Mouse (Mus musculus) adrenal gland, adult 18-20 months (tissue): Measurements from ENCODE around the gene Calu. TPM values are rescaled to one million over a fixed set of nuclear protein-coding genes. Genes with fewer than 3 reads are reported as not detected.

ENCODE experiments used
- DNase-seq, 2 experiments: peaks; one replicate each; pipeline ENCODE4 v3.0.0; 2021 to 2022; ENCODE audit warnings: low spot score in 2 of 2
- microRNA-seq, 2 experiments: library from miRNA; unstranded; fragments of <30 nt; microRNA quantifications; one replicate each; pipeline ENCODE4 v1.2.0; 2021; ENCODE audit warnings: borderline number of aligned reads in 2 of 2
- total RNA-seq, 2 experiments: library from RNA; stranded (reverse); gene quantifications; 1 replicate in 1 of 2; 2 replicates in 1 of 2; pipeline ENCODE4 v1.2.3; 2021

Calu gene
- total RNA-seq, 2 experiments from 2014 or later: 134 to 139 TPM

GRCm38 (mm10) chr6:29406412-29406811 is 58.5 kb downstream of the Calu start:
- no peak for DNase-seq

- DNase-seq: no peak
Observed at GRCm38 (mm10) chr6:29415446-29415845, 67.6 kb downstream of the Calu start.

DNA sequence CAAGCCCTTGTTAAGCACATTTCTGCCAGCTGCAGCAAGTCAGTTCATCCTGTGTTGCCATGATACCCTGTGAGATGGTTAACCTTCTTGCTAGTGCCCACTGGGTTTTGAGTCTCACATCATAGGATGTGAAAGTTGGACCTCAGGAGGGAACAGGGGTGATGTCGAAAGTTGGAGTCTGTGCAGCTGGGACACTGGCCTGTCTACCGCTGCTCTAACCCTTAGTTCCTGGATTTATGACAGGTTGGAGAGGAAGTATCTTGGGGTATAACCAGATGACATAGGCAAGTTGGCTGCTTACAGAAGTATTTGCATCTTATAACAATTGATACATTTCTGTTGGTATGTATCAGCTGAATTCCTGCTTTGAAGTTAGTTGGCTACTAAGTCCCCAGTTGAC is 72.7 kb downstream of the Calu start:
- no peak for DNase-seq

DNA sequence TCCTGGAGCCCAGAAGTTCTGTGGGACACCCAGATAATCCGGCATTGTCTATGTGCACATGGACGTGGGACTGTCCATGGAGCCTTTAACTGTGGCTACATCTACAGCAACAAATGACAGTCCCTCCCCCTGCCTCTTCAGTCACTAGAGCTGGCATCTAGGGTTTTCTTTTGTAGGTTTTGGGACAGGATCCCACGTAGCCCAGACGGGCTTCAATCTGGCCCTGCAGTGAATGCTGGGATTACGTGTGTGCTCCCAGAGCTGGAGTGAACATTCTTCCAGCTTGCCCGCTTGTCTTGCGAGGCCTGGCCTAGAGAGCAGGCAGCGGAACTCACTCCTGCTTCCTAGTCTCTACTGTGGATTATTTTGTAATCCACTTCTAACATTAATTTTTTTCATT is 77.2 kb downstream of the Calu start:
- DNase-seq: no peak

- no peak for DNase-seq
Observed at GRCm38 (mm10) chr6:29426331-29426730, 78.5 kb downstream of the Calu start.

Small RNA genes within 50 kb of the gene (microRNA-seq; reads per million reads assigned to microRNA genes)
- gene Gm26220 (0 to 1.8 reads per million in 2 experiments), gene Gm44354 (0 reads per million in 2 experiments)

Other genes starting within 250 kb of the Calu start
- gene Rbm28, start 183.1 kb upstream of the Calu start, total RNA-seq: 10 to 100 TPM; 32.4 to 34.3 TPM
- 1 to 10 TPM; 1.3 to 3.9 TPM for gene Prrt4, start 168.5 kb upstream of the Calu start, total RNA-seq
- gene Impdh1, start 131.7 kb upstream of the Calu start, total RNA-seq: 10 to 100 TPM; 49.6 to 63.7 TPM
- 1 to 10 TPM; 3.9 to 6.7 TPM for gene Hilpda, start 75.6 kb upstream of the Calu start, total RNA-seq
- not detected for gene Fam71f2, start 68.5 kb upstream of the Calu start, total RNA-seq
- gene Fam71f1, start 28.9 kb upstream of the Calu start, total RNA-seq: not detected
- not detected for gene Opn1sw, start 40.4 kb downstream of the Calu start, total RNA-seq
- gene Ccdc136, start 48.2 kb downstream of the Calu start, total RNA-seq: 1 to 10 TPM; 4.7 to 5.5 TPM
- 1 to 10 TPM; 2.6 to 4.6 TPM for gene Flnc, start 85.2 kb downstream of the Calu start, total RNA-seq
- gene Atp6v1f, start 119.6 kb downstream of the Calu start, total RNA-seq: 100 to 1,000 TPM; 231 to 238 TPM
- gene Atp6v1fnb, start 123.4 kb downstream of the Calu start, total RNA-seq: under 1 TPM in 1 of 2 experiments, not detected in 1; 0.93 TPM
- gene Kcp, start 159.9 kb downstream of the Calu start, total RNA-seq: 1 to 10 TPM; 2.4 to 7.9 TPM
- 1 to 10 TPM; 7.3 to 8.6 TPM for gene Irf5, start 178.6 kb downstream of the Calu start, total RNA-seq